Mouse (Mus musculus) embryonic fibroblast, embryonic 13.5 days (primary cell): ENCODE results near the gene Supt20.

ENCODE experiments used
- CTCF ChIP-seq: IDR thresholded peaks from 2 replicates; pipeline ENCODE4 v1.5.1; 2011; ENCODE audit warnings: mild to moderate bottlenecking, control low read depth, low read length, moderate library complexity, borderline replicate concordance; ENCODE audit not compliant: insufficient read depth
- POLR2A ChIP-seq: IDR thresholded peaks from 2 replicates; pipeline ENCODE4 v1.6.1; 2011; ENCODE audit warnings: low read depth, mild to moderate bottlenecking, control low read depth, low read length, moderate library complexity

GRCm38 (mm10) chr3:54654169-54654568 is 38.4 kb upstream of the Supt20 start:
- TF ChIP-seq CTCF (no peak), POLR2A (no peak)
